Mouse (Mus musculus) forebrain, embryonic 12.5 days (tissue): ENCODE measurements around the gene Hcfc1r1. TPM values are rescaled to one million over a fixed set of nuclear protein-coding genes. Genes with fewer than 3 reads are reported as not detected.

Experiments used
- ATAC-seq: fragments of 200-750 bp; cut with Nextera tagmentation; 2 replicates; pipeline ENCODE4 v1.8.0; 2017; ENCODE audit warnings: moderate TSS enrichment; ENCODE audit not compliant: low FRiP score
- H3K27ac ChIP-seq: fragments of 300-500 bp; sonication (generic); 2 replicates; pipeline ENCODE4 v1.5.1; 2016; ENCODE audit warnings: mild to moderate bottlenecking
- H3K27me3 ChIP-seq: fragments of 300-500 bp; sonication (generic); 2 replicates; pipeline ENCODE4 v1.6.1; 2016; ENCODE audit warnings: mild to moderate bottlenecking
- H3K36me3 ChIP-seq: fragments of 300-500 bp; sonication (generic); replicated peaks from 2 replicates; pipeline ENCODE4 v1.6.1; 2016; ENCODE audit warnings: mild to moderate bottlenecking
- H3K4me1 ChIP-seq: fragments of 300-500 bp; sonication (generic); 2 replicates; pipeline ENCODE4 v1.6.1; 2016
- H3K4me2 ChIP-seq: fragments of 300-500 bp; sonication (generic); 2 replicates; pipeline ENCODE4 v1.6.1; 2016; ENCODE audit warnings: mild to moderate bottlenecking, moderate library complexity
- H3K4me3 ChIP-seq: fragments of 300-500 bp; sonication (generic); replicated peaks from 2 replicates; pipeline ENCODE4 v1.5.1; 2016; ENCODE audit warnings: mild to moderate bottlenecking
- H3K9ac ChIP-seq: fragments of 300-500 bp; sonication (generic); 2 replicates; pipeline ENCODE4 v1.6.1; 2016; ENCODE audit warnings: mild to moderate bottlenecking
- H3K9me3 ChIP-seq: fragments of 300-500 bp; sonication (generic); 2 replicates; pipeline ENCODE4 v1.6.1; 2016
- WGBS: fragments of 180-500 bp; shearing (Covaris S2); methylation state at CpG from one replicate; pipeline ENCODE4 v1.1.7; 2016; 5-methylcytosine and 5-hydroxymethylcytosine counted together
- polyA plus RNA-seq: library from polyadenylated mRNA; unstranded; fragments of >200 nt; fragmentation: Nextera tagmentation; extraction: Ambion mirVana; gene quantifications from 2 replicates; pipeline ENCODE4 v1.2.1, GENCODE M21; 2016

Gene Hcfc1r1
- polyA plus RNA-seq, 1 experiment from 2014 or later: 47.1 TPM

DNA sequence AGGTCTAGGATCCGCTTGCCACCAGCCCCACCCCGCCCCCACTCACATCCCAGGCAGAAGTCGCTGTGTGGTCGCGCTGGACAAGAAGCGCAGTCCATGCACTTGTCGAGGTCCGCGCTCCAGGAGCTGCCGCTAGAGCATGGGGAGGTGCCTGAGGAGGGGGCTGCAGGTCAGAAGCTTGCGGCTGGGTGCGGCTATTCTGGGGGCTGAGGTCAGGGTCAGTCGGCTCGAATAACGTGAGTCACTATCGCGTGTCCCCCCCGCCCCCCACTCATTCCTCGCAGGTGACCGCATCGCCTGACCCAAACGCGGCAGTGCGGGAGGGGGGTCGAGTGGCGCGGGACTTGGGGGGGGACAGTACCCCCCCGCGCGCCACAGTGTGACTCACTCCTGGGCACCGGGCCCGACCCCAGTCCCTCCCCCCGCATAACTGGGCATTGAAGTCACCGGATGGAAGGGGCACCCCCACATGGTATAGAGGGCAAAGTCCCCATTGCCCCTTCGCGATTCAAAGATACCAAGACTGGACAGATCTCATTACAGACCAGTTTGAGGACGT, 3.2 kb downstream of the Hcfc1r1 start:
- Histone ChIP-seq H3K4me2 (peak overlapping the region; percentile 96), H3K4me3 (peak overlapping the region; percentile 49), H3K27ac (no peak overlapping the region), H3K36me3 (no peaks in the 10 kb centered on the region), H3K4me1 (peaks cover 41% of the 10 kb centered on the region), H3K27me3 (peaks cover 64% of the 10 kb centered on the region), H3K9me3 (no peaks in the 10 kb centered on the region), H3K9ac (peak overlapping the region; percentile 57)
- no peak for ATAC-seq
- under 1% methylated on average over 33 of the region's 37 CpGs for WGBS

DNA sequence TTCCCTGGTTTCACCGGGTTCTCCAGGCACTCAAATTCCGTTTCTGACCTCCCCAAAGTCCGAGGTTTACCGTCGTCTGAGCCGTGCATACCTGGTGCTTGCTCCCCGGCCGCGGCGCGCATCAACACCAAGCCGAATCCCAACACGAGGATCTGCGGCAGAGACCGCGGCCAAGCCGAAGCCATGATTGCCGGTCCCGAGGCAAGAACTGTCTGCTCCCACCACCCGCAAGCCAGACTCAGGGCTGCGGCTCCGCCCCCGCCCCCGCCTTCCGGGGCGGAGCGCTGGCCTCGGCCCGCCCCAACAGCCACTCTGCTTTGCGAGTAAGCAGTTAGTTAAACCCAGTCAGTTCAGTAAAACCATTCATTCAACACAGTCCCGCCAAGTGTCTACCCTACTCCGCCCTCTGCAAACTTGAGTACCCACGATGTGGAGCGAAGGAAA, 3.9 kb downstream of the Hcfc1r1 start, which contains the start of gene Tnfrsf12a:
TSS of gene Tnfrsf12a (minus strand) at position 233 of the 444 bp plus-strand sequence.
- ATAC-seq: peak; percentile 44
- Histone ChIP-seq H3K4me1 (peaks cover 41% of the 10 kb centered on the region), H3K27me3 (peaks cover 72% of the 10 kb centered on the region), H3K36me3 (no peaks in the 10 kb centered on the region), H3K4me3 (peak within 1 kb of the TSS; percentile 49), H3K9ac (peak within 1 kb of the TSS; percentile 57), H3K4me2 (peak within 1 kb of the TSS; percentile 96), H3K27ac (no peak within 1 kb of the TSS), H3K9me3 (no peaks in the 10 kb centered on the region)
- WGBS: under 1% methylated on average over 34 of the region's 34 CpGs

DNA sequence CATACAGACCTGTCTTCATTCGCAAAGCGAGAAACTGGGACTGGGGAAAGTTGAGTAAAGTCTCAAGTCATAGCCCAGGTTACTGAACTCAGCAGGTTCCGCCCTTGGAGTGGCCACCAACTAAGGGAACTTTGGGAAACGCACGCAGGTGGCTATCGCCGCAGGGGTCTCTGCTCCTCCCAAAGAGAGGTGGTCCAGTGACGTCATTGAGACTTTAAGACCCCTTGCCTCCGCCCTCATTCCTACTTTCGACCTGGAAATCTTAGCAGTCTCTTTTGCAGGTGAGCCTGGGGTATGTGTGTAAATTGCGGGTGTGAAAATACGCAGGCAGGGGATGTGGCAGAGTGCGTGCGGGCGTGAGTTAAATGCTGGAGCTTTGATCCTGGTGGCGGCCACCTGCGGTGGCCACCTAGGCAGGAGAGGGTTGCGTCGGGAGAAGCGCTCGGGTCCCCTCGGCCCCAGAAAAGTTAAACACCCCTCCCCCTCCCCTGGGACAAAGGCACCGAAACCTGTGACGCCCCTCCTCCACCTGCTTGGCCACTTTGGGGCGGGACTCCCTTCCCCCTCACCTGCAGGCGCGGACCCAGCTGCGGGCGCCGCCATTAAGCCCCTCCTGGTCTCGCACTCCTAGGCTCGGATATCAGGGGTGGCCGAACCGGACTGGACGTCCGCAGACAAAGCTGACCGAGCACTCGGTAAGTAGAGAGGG, 5.9 kb downstream of the Hcfc1r1 start, which contains the start of gene Cldn6:
TSS of gene Cldn6 (plus strand) at position 123 of the 709 bp plus-strand sequence.
- Histone ChIP-seq H3K27me3 (peaks cover 92% of the 10 kb centered on the region), H3K9ac (no peak within 1 kb of the TSS), H3K9me3 (no peaks in the 10 kb centered on the region), H3K4me3 (peak within 1 kb of the TSS; percentile 25), H3K36me3 (no peaks in the 10 kb centered on the region), H3K27ac (no peak within 1 kb of the TSS), H3K4me1 (peaks cover 36% of the 10 kb centered on the region), H3K4me2 (peak within 1 kb of the TSS; percentile 42)
- WGBS: 2% methylated on average over 38 of the region's 38 CpGs
- ATAC-seq: no peak

DNA sequence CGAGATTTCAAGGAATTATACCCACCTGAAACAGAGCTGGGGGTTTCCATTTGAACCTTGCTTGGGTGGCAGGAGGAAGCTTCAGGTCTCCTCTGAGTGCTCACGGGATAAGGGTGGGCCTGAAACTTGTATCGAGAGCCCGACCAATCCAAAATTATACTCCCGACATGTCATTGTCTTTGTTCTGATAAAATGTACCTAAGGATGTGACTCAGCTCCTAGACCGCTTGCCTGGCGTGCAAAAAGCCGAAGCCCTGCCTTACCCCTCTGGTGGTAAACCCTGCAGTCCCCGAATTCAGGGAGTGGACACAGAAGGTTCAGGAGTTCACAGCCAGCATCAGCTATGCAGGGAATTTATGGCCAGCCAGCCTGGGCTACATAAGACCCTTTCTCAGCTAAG, 6.9 kb downstream of the Hcfc1r1 start:
- Histone ChIP-seq H3K9ac (no peak overlapping the region), H3K4me2 (no peak overlapping the region), H3K4me1 (peaks cover 35% of the 10 kb centered on the region), H3K36me3 (no peaks in the 10 kb centered on the region), H3K27ac (no peak overlapping the region), H3K27me3 (peaks cover 86% of the 10 kb centered on the region), H3K4me3 (no peak overlapping the region), H3K9me3 (no peaks in the 10 kb centered on the region)
- no peak for ATAC-seq
- 81% methylated on average over 9 of the region's 9 CpGs for WGBS

DNA sequence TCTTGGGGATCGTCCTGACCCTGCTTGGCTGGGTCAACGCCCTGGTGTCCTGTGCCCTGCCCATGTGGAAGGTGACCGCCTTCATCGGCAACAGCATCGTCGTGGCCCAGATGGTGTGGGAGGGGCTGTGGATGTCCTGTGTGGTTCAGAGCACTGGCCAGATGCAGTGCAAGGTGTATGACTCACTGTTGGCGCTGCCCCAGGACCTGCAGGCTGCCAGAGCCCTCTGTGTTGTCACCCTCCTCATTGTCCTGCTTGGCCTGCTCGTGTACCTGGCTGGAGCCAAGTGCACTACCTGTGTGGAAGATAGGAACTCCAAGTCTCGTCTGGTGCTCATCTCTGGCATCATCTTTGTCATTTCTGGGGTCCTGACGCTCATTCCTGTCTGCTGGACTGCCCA, 7.7 kb downstream of the Hcfc1r1 start:
- Histone ChIP-seq H3K4me2 (no peak overlapping the region), H3K9me3 (no peaks in the 10 kb centered on the region), H3K4me3 (no peak overlapping the region), H3K9ac (no peak overlapping the region), H3K36me3 (no peaks in the 10 kb centered on the region), H3K4me1 (peaks cover 30% of the 10 kb centered on the region), H3K27me3 (peaks cover 79% of the 10 kb centered on the region), H3K27ac (no peak overlapping the region)
- whole genome bisulfite sequencing: 82% methylated on average over 10 of the region's 10 CpGs
- no peak for ATAC-seq

DNA sequence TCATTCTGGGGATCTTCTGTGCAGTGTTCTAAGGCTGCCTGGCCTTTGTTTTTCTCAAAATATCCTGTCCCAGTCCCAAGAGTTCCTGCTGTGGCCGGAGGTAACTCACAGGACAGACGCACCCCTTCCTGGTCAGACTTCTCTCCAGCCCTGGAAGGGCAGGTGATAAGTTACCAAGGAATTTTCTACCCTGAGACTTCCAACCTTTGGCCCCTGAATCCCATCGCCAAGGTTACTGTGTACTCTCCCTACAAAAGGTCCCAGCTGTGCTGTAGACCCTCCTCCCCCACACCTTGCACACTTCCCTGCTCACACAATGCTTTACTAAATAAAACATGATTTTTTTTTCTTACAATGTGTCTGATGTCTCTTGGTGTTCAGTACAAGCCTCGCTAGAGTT, 8.7 kb downstream of the Hcfc1r1 start:
- peaks cover 20% of the 10 kb centered on the region for H3K4me1 ChIP-seq
- H3K36me3 ChIP-seq: no peaks in the 10 kb centered on the region
- H3K9me3 ChIP-seq: no peaks in the 10 kb centered on the region
- no peak for ATAC-seq
- no peak overlapping the region for H3K4me3 ChIP-seq
- H3K27me3 ChIP-seq: peaks cover 72% of the 10 kb centered on the region
- no peak overlapping the region for H3K9ac ChIP-seq
- no peak overlapping the region for H3K4me2 ChIP-seq
- no peak overlapping the region for H3K27ac ChIP-seq
- WGBS: 70% methylated on average over 4 of the region's 4 CpGs

DNA sequence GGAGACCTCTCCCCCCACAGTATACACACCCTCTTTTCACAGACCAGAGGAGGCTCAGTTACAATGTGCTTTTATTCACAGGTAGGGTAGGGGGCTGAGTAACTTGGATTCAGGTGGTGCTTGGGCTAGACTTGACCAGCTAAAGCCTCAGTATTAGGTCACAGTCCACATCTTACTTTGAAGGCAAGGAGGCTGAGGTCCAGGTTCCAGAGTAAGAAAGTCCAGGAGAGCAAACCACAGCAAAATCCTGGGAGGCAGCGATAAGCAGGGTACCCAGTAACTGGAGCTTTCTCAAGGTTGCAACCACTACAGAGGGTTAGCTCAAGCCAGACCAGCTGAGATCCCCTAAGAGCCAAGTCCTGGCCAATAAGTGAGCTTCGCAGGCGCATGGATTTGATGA, 9.1 kb downstream of the Hcfc1r1 start:
- Histone ChIP-seq H3K4me2 (peak overlapping the region; percentile 34; the same call in 1 of the 2 replicates), H3K9me3 (no peaks in the 10 kb centered on the region), H3K4me3 (peak overlapping the region; percentile 19; the same call in 1 of the 2 replicates), H3K27me3 (peaks cover 72% of the 10 kb centered on the region), H3K4me1 (peaks cover 15% of the 10 kb centered on the region), H3K36me3 (no peaks in the 10 kb centered on the region), H3K9ac (no peak overlapping the region), H3K27ac (no peak overlapping the region)
- WGBS: 69% methylated on average over 3 of the region's 3 CpGs
- no peak for ATAC-seq

DNA sequence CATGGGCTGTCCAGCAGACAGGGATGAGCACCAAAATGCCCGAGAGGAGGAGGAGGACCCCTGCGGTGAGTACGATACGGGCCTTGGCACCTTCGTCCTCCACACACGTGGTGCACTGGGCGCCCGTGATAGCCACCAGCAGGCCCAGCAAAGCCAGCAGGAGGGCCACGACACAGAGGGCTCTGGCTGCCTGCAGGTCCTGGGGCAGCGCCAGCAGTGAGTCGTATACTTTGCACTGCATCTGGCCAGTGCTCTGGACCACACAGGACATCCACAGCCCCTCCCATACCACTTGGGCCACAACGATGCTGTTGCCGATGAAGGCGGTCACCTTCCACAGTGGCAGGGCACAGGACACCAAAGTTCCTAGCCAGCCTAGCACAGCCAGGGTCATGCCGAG, 9.8 kb downstream of the Hcfc1r1 start:
- peak; percentile 39; the same call in 1 of the 2 replicates for ATAC-seq
- Histone ChIP-seq H3K4me1 (peaks cover 15% of the 10 kb centered on the region), H3K36me3 (no peaks in the 10 kb centered on the region), H3K9me3 (no peaks in the 10 kb centered on the region), H3K27ac (no peak overlapping the region), H3K4me2 (peak overlapping the region; percentile 34), H3K27me3 (peaks cover 65% of the 10 kb centered on the region), H3K4me3 (peak overlapping the region; percentile 19), H3K9ac (no peak overlapping the region)
- 25% methylated on average over 15 of the region's 15 CpGs for WGBS

DNA sequence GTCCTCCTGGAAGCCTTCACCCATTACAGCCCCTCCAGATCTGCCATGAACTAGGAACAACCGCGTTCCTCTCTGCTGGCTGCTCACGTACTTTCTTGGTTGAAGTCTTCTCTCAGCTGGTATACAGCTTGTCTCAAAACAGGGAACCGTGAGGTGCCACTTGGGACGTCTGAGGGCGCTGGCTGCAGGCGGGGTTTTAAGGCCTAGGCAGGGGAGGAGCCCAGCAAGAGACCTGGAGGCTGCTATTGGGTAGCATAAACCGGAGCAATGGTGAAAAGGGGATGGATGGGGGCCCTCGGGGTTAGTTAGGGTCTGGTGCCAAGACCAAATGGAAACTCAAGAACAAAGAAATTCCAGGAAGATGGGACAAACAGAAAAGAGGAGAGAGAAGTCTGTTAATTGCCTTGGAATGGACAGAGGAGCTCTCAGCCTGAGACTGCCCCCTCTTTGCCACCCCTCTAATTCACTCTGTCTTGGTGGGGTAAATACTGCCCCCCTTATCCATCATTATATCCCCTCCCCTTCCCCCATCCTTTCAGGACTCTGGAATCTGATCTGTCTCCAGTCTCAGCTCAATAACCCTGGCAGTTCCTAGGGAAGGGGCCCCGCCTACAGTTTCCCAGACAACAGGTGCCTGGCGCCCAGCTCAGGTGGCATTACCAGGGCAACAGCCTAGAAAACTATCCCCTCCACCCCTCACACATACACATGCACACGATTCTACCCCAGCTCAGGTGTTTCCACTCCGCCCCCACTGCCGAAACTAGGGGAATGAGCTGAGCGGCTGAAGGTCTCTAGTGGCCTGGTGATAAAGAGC, 10.7 kb downstream of the Hcfc1r1 start, which contains the start of gene Cldn9:
TSS of gene Cldn9 (minus strand) at position 171 of the 817 bp plus-strand sequence.
- H3K27ac ChIP-seq: no peak within 1 kb of the TSS
- peak within 1 kb of the TSS; percentile 34 for H3K4me2 ChIP-seq
- peak; percentile 71; the same call in 1 of the 2 replicates for ATAC-seq
- no peaks in the 10 kb centered on the region for H3K36me3 ChIP-seq
- H3K9ac ChIP-seq: no peak within 1 kb of the TSS
- peaks cover 56% of the 10 kb centered on the region for H3K27me3 ChIP-seq
- no peaks in the 10 kb centered on the region for H3K9me3 ChIP-seq
- WGBS: 13% methylated on average over 15 of the region's 15 CpGs
- H3K4me1 ChIP-seq: peaks cover 15% of the 10 kb centered on the region
- H3K4me3 ChIP-seq: peak within 1 kb of the TSS; percentile 19

DNA sequence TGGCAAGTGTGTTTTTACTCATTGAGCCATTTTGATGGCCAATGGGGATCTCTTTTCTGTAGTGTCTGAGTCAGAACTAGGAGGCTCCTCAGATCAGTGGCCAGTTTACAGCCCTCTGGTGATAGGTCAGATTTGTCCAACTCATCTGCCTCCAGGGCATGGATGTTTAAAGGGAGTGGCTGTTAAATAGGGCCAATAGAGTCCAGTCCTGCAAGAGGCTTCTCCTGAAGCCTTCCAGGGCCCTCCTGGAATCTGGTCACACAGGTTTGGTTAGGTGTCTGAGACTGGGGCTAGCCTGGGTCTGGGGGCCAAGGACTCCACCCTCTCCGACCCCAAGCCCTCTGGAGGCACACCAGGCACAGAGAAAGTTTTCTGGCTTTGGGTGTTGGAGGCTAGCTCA, 21.1 kb downstream of the Hcfc1r1 start:
- H3K27me3 ChIP-seq: peaks cover 37% of the 10 kb centered on the region
- no peak overlapping the region for H3K4me2 ChIP-seq
- WGBS: 76% methylated on average over 1 of the region's 1 CpGs
- no peaks in the 10 kb centered on the region for H3K36me3 ChIP-seq
- H3K9ac ChIP-seq: no peak overlapping the region
- no peak overlapping the region for H3K27ac ChIP-seq
- no peak for ATAC-seq
- peaks cover 6% of the 10 kb centered on the region for H3K4me1 ChIP-seq
- no peaks in the 10 kb centered on the region for H3K9me3 ChIP-seq
- no peak overlapping the region for H3K4me3 ChIP-seq

DNA sequence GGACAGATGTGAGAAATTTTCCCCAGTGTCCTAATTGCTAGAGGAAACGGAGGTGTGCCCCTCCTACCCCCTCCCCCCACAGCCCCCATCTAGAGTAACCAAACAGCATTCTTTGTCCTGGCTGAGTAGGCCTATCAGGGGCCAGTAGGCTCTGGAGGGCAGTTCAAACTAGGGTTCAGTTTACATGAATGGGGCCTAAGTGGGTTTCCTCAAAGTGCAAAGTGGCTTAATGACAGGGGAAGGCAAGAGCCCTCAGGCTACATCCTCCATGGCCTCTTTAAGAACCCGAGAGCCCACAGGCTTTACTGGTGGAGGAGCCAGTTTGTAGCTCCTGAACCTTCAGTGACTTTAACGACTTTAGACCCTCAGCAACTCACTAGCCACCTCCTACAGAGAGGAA, 22.4 kb downstream of the Hcfc1r1 start:
- WGBS: 9% methylated on average over 3 of the region's 3 CpGs
- H3K9ac ChIP-seq: no peak overlapping the region
- no peak overlapping the region for H3K27ac ChIP-seq
- no peak overlapping the region for H3K4me2 ChIP-seq
- peaks cover 7% of the 10 kb centered on the region for H3K4me1 ChIP-seq
- H3K9me3 ChIP-seq: no peaks in the 10 kb centered on the region
- H3K27me3 ChIP-seq: peaks cover 50% of the 10 kb centered on the region
- no peak overlapping the region for H3K4me3 ChIP-seq
- H3K36me3 ChIP-seq: no peaks in the 10 kb centered on the region
- no peak for ATAC-seq
